Mouse (Mus musculus): Measurements from ENCODE around the gene Gm3012. TPM values are rescaled to one million over a fixed set of nuclear protein-coding genes. Genes with fewer than 3 reads are reported as not detected.
"Not testable (repeated sequence)": the region's sequence is repeated elsewhere in the genome, so short reads cannot be mapped to it uniquely, and the experiment has no call there.

The Gm3012 gene
- not detected in 2 replicates for total RNA-seq (2021)
- long read RNA-seq = 0 reads

GRCm38 (mm10) chr14:3634212-3634611, at the start of gene Gm3012:
Gene Gm3012, plus strand, starts transcription at chr14:3634512.
- not testable (repeated sequence) for DNase-seq

GRCm38 (mm10) chr14:3651730-3652129, 17.4 kb downstream of the Gm3012 start, which contains the start of gene Gm3020:
Gene Gm3020, plus strand, starts transcription at chr14:3652030.
- DNase-seq = not testable (repeated sequence)

DNA sequence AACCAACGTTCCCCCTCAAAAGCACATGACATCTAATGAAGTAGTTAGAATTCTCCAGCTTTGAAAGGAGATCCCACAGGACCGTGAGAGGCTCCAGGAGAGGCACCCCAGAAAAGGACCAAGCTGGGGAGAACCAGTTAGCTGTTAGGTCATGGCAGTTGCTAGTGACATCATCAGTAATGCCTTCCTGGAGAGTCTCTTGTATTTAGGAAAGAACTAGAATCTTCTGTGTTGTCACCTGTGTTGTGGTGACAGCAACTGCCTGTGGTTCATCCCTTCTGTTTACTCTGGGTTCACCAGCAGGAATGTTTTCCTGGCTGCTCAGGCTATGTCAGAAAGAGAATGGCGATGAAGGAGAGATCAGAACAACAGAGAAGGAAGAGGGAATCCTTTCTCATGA, 54.2 kb downstream of the Gm3012 start, which contains the start of gene Gm3043:
TSS of gene Gm3043 (plus strand) at position 301 of the 400 bp plus-strand sequence.
- DNase-seq = not testable (repeated sequence)

Other genes with a start within 250 kb of the Gm3012 start
- gene Gm10413, start 239.4 kb upstream of the Gm3012 start, total RNA-seq (2021) = not detected in 2 replicates
- 0.43 and 0.71 TPM in 2 replicates for gene Gm10409, start 221.9 kb upstream of the Gm3012 start, total RNA-seq (2021)
- gene Gm3005, start 206.4 kb upstream of the Gm3012 start, total RNA-seq (2021) = not detected in 2 replicates
- not detected in 2 replicates for gene Gm10408, start 185.1 kb upstream of the Gm3012 start, total RNA-seq (2021)
- 0.43 and 0.71 TPM in 2 replicates for gene Gm3020, start 17.5 kb downstream of the Gm3012 start, total RNA-seq (2021)
- gene Gm3043, start 54.3 kb downstream of the Gm3012 start, total RNA-seq (2021) = not detected in 2 replicates
- gene Gm3002, start 175.6 kb downstream of the Gm3012 start, total RNA-seq (2021) = not detected in 2 replicates
- not detected in 2 replicates for gene Gm3033, start 211.7 kb downstream of the Gm3012 start, total RNA-seq (2021)
- gene Gm2916, start 249.7 kb downstream of the Gm3012 start, total RNA-seq (2021) = not detected in 2 replicates

All from adrenal gland, postnatal 25 days (tissue).